Mouse (Mus musculus) limb, embryonic 11.5 days (tissue): ENCODE results near the gene Lnx2. TPM values are rescaled to one million over a fixed set of nuclear protein-coding genes. Genes with fewer than 3 reads are reported as not detected.

Experiments
- ATAC-seq: fragments of 200-750 bp; cut with Nextera tagmentation; 2 replicates; pipeline ENCODE4 v1.8.0; 2017; ENCODE audit warnings: low read depth; ENCODE audit not compliant: insufficient number of reproducible peaks, low FRiP score, low TSS enrichment
- DNase-seq: peaks from one replicate; pipeline ENCODE4 v3.0.0-alpha.2; 2015; ENCODE audit warnings: low spot score
- H3K27ac ChIP-seq: fragments of 300-500 bp; sonication (generic); replicated peaks from 2 replicates; pipeline ENCODE4 v1.5.1; 2014; ENCODE audit warnings: low read depth, mild to moderate bottlenecking, low read length
- H3K27me3 ChIP-seq: fragments of 300-500 bp; sonication (generic); 2 replicates; pipeline ENCODE4 v1.6.1; 2014; ENCODE audit warnings: mild to moderate bottlenecking, low read length, mixed read lengths; ENCODE audit not compliant: control insufficient read depth, insufficient read depth
- H3K36me3 ChIP-seq: fragments of 300-500 bp; sonication (generic); 2 replicates; pipeline ENCODE4 v1.6.1; 2014; ENCODE audit warnings: mild to moderate bottlenecking, low read length, moderate library complexity, mixed read lengths; ENCODE audit not compliant: control insufficient read depth, insufficient read depth
- H3K4me1 ChIP-seq: fragments of 300-500 bp; sonication (generic); 2 replicates; pipeline ENCODE4 v1.6.1; 2014; ENCODE audit warnings: low read length, mixed read lengths; ENCODE audit not compliant: control insufficient read depth, insufficient read depth
- H3K4me2 ChIP-seq: fragments of 300-500 bp; sonication (generic); 2 replicates; pipeline ENCODE4 v1.6.1; 2014; ENCODE audit warnings: low read depth, mild to moderate bottlenecking, moderate library complexity; ENCODE audit not compliant: severe bottlenecking
- H3K4me3 ChIP-seq: fragments of 300-500 bp; sonication (generic); 2 replicates; pipeline ENCODE4 v1.5.1; 2014; ENCODE audit warnings: low read depth, low read length
- H3K9ac ChIP-seq: fragments of 300-500 bp; sonication (generic); 2 replicates; pipeline ENCODE4 v1.6.1; 2014; ENCODE audit warnings: mild to moderate bottlenecking, low read length
- H3K9me3 ChIP-seq: fragments of 300-500 bp; sonication (generic); 2 replicates; pipeline ENCODE4 v1.6.1; 2016; ENCODE audit warnings: low read length; ENCODE audit not compliant: control insufficient read depth
- WGBS: fragments of 180-500 bp; shearing (Covaris S2); extraction: QIAGEN DNeasy Blood & Tissue Kit; methylation state at CpG from one replicate; pipeline ENCODE4 v1.1.7; 2014; 5-methylcytosine and 5-hydroxymethylcytosine counted together
- polyA plus RNA-seq: library from polyadenylated mRNA; unstranded; fragments of >200 nt; fragmentation: Nextera tagmentation; extraction: Ambion mirVana; gene quantifications from 2 replicates; pipeline ENCODE4 v1.2.1, GENCODE M21; 2014

Lnx2 gene
- polyA plus RNA-seq, 1 experiment from 2014 or later: 12.3 TPM

DNA sequence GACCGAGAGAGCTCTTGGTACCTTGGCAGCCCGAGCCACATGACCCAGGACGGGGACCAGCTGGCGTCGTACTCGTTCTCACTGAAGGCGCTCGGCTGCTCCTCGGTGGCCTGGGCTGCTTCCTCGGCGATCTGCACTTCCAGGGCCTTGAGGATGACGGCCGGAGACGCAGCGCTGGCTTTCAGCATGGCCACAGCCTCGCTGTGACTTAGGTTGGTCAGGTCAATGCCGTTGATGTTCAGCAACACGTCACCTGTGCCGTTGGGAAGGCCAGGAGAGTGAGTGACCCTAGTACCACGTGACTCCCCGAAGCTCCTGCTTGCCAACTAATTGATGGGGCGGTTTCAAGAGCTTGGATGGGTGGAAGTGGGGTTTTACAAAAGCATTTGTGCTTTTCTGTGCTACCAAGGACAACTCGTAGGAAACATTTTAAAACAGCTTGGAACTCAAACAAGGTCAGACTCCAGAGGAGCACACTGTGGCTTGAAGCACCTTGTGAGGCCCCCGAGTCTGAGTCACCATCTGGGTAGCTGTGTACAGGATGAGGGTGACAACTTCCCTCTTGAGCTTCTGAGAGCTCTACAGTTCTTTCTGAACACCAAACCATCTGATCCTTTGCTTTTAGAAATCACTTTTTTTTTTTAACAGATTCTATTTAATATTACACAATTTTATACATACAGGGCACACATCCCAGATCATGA is 51.9 kb downstream of the Lnx2 start:
- Histone ChIP-seq H3K4me2 (no peak overlapping the region), H3K9ac (no peak overlapping the region), H3K27me3 (no peaks in the 10 kb centered on the region), H3K4me3 (no peak overlapping the region), H3K27ac (no peak overlapping the region), H3K9me3 (no peaks in the 10 kb centered on the region), H3K4me1 (no peaks in the 10 kb centered on the region), H3K36me3 (peaks cover 7% of the 10 kb centered on the region)
- WGBS: 83% methylated on average over 24 of the region's 24 CpGs
- DNase-seq (no peak), ATAC-seq (no peak)

DNA sequence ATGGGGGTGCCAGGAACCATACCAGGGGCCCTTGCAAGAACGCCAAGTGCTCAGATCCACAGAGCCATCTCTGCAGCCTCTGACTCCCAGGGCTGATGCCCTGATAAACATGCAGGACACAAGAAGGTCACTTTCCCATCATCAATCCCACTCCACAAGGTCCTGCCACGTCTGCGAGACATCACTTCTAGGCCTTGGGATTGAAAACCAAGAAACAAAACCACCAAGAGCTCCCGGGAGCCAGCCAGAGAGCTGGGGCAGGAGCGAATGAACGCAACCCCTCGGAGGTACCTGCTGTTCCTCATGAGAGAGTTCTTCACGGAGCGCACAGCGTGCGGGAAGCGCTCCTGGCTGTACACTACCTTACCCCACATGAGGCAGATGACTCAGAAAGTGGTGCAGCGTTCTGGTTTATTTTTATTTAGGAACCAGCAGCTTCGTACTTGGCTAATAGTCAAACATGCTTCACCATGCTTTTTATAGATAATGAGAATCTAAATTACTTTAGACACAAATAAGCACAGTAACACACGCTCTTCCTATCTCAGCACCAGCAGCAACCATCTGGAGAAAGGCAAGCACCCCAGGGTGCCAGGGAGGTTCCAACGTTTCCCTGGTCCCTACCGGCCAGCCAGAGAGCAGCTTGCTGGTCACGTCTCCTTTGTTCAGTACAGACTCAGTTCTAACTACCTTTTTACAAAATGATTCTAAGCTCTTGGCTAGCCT is 53.0 kb downstream of the Lnx2 start:
- no peaks in the 10 kb centered on the region for H3K27me3 ChIP-seq
- no peaks in the 10 kb centered on the region for H3K4me1 ChIP-seq
- no peak overlapping the region for H3K4me2 ChIP-seq
- H3K4me3 ChIP-seq: no peak overlapping the region
- no peaks in the 10 kb centered on the region for H3K9me3 ChIP-seq
- no peak overlapping the region for H3K9ac ChIP-seq
- 88% methylated on average over 18 of the region's 18 CpGs for WGBS
- ATAC-seq: no peak
- no peak for DNase-seq
- peaks cover 13% of the 10 kb centered on the region for H3K36me3 ChIP-seq
- no peak overlapping the region for H3K27ac ChIP-seq

DNA sequence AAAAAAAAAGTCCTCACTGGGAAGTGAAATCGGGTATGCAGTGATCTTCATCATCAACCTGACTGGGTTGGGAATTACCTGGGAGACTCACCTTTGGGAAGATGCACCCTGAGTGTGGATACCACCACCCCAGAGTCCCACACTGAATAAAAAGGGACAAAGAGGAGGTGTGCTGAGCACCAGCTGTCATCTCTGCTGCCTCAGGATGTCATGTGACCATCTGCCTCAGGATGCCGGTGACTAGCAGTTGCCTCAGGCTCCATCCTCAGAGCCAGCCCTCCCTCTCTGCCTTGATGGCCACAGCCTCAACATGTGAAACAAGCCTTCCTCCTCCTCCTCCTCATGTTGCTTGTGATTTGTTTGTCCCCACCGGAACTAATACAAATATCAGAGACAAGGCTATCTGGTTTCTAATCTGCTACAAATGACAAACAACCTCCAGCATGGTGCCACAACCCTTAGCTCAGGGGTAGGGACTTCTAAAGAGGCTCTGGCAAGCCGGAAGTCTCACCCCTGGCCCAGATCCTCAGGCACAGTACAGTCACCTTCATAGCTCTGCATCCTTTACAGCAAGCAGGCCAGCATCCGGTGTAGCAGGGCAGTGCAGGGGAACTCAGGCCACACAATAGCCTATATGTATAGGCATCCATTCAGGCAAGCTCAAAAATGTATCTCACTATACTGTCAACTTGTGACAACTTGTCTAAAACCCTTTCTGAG is 54.7 kb downstream of the Lnx2 start:
- no peak for DNase-seq
- Histone ChIP-seq H3K36me3 (peaks cover 13% of the 10 kb centered on the region), H3K27me3 (no peaks in the 10 kb centered on the region), H3K4me1 (no peaks in the 10 kb centered on the region), H3K4me3 (no peak overlapping the region), H3K9ac (no peak overlapping the region), H3K9me3 (no peaks in the 10 kb centered on the region), H3K4me2 (no peak overlapping the region), H3K27ac (no peak overlapping the region)
- WGBS: 75% methylated on average over 5 of the region's 5 CpGs
- ATAC-seq: no peak

DNA sequence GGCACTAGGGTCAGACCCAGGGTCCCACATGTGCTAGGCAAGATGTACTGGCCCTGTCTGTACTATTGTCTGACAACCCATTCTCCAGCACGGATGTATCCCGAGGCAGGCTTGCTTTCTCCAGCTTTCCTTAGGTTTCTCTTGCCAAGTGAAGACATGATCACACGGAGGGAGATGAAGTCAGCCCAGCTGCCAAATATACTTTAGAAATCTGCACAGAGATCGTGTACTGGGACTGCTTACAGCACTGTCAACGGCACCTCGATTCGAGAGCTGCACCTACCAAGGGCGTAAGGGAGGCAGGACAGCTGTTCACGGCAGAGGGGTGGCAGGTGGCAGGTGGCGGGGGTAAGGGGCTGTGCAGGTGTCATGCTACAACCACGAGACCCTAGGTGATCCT is 55.8 kb downstream of the Lnx2 start:
- H3K9me3 ChIP-seq: no peaks in the 10 kb centered on the region
- H3K36me3 ChIP-seq: peaks cover 12% of the 10 kb centered on the region
- no peak overlapping the region for H3K4me2 ChIP-seq
- WGBS: 91% methylated on average over 11 of the region's 11 CpGs
- ATAC-seq (no peak), DNase-seq (no peak)
- H3K27me3 ChIP-seq: no peaks in the 10 kb centered on the region
- H3K9ac ChIP-seq: no peak overlapping the region
- no peak overlapping the region for H3K27ac ChIP-seq
- no peaks in the 10 kb centered on the region for H3K4me1 ChIP-seq
- H3K4me3 ChIP-seq: no peak overlapping the region

DNA sequence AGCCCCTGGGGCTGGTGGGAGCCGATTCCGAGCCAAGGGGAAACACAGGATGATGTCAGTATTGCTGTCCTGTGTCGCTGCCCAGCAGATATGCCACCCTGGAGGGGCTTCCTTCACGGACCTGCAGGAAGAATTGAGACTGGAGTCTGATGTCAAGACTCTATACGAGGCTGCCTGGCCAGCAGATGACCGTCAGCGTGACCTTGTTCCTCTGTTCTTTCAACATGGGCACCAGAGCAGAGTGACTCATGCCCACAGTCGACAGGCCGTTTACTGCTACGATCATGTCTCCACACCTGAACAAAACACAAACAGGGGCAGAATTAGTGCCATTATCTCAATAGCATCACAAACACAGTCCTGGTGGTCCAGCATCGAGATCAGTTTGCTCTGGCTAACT is 57.6 kb downstream of the Lnx2 start:
- Histone ChIP-seq H3K4me2 (no peak overlapping the region), H3K27me3 (no peaks in the 10 kb centered on the region), H3K9me3 (no peaks in the 10 kb centered on the region), H3K4me3 (no peak overlapping the region), H3K9ac (no peak overlapping the region), H3K27ac (no peak overlapping the region), H3K4me1 (no peaks in the 10 kb centered on the region), H3K36me3 (peaks cover 9% of the 10 kb centered on the region)
- DNase-seq (no peak), ATAC-seq (no peak)
- WGBS: 92% methylated on average over 11 of the region's 11 CpGs

DNA sequence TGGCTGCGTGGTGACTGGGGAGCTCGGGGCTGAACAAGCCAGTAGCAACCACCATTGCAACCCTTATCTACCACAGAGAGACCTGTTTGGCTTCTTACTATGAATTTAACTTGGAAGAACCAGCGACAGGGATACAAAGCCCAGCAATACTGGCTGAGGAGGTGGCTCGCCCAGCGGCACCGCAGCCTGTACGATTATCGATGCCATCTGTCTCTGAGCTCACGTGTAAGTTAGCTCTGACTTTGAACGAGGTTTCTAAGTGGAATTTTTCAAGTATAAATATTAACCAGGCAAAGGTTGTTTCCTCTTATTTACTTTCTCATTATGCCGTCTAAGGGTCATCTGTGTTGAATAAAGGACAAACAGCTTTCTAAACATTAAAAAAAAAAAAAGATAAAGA is 58.9 kb downstream of the Lnx2 start:
- H3K36me3 ChIP-seq: peaks cover 9% of the 10 kb centered on the region
- H3K9ac ChIP-seq: no peak overlapping the region
- H3K4me3 ChIP-seq: no peak overlapping the region
- no peak overlapping the region for H3K4me2 ChIP-seq
- ATAC-seq (no peak), DNase-seq (no peak)
- H3K27me3 ChIP-seq: no peaks in the 10 kb centered on the region
- no peaks in the 10 kb centered on the region for H3K9me3 ChIP-seq
- no peaks in the 10 kb centered on the region for H3K4me1 ChIP-seq
- no peak overlapping the region for H3K27ac ChIP-seq
- WGBS: 83% methylated on average over 11 of the region's 11 CpGs

DNA sequence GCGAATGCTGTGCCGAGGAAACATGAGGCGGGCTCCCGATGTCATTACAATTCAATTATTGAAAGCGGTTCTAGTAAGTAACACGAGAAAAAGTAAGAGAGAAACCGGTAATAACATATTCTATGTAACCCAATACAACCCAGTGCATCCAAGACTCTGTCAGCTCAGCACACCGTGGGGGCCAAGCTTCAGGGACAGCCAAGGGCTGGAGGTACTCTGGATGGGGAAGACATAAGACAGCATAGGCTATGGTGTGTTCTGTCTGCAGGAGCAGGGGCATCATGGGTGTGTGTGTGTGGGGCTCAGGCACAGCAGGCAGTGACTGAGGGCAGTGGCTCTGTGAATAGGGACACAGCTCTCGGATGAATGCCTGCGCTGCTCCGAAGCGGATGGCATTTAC is 59.8 kb downstream of the Lnx2 start:
- 89% methylated on average over 12 of the region's 12 CpGs for WGBS
- H3K9me3 ChIP-seq: no peaks in the 10 kb centered on the region
- no peak overlapping the region for H3K4me2 ChIP-seq
- no peak overlapping the region for H3K9ac ChIP-seq
- DNase-seq (no peak), ATAC-seq (no peak)
- peaks cover 9% of the 10 kb centered on the region for H3K36me3 ChIP-seq
- no peak overlapping the region for H3K4me3 ChIP-seq
- no peaks in the 10 kb centered on the region for H3K4me1 ChIP-seq
- H3K27me3 ChIP-seq: no peaks in the 10 kb centered on the region
- H3K27ac ChIP-seq: no peak overlapping the region

DNA sequence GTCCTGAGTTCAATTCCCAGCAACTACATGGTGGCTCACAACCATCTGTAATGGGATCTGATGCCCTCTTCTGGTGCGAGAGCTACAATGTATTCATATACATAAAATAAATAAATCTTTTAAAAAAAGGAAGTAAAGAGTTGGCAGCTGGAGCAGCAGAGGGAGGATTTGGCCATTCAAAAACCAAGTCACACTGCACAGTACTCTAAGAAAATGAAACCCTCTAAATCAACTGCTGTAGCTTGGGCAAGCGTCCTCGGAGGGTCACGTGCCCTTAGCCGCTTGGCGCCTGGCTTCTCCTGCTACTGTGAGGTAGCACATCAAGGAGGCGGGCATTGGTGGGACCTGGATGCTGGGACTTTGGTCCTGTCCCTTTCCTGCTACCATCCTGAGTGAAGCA is 61.2 kb downstream of the Lnx2 start:
- H3K9ac ChIP-seq: no peak overlapping the region
- no peak for ATAC-seq
- 90% methylated on average over 7 of the region's 7 CpGs for WGBS
- H3K36me3 ChIP-seq: peaks cover 9% of the 10 kb centered on the region
- H3K9me3 ChIP-seq: no peaks in the 10 kb centered on the region
- no peaks in the 10 kb centered on the region for H3K4me1 ChIP-seq
- no peak overlapping the region for H3K27ac ChIP-seq
- H3K27me3 ChIP-seq: no peaks in the 10 kb centered on the region
- H3K4me2 ChIP-seq: no peak overlapping the region
- no peak overlapping the region for H3K4me3 ChIP-seq
- DNase-seq: no peak
